11 mouse cellular contexts compared by ENCODE assay signal in the genomic region with DNA sequence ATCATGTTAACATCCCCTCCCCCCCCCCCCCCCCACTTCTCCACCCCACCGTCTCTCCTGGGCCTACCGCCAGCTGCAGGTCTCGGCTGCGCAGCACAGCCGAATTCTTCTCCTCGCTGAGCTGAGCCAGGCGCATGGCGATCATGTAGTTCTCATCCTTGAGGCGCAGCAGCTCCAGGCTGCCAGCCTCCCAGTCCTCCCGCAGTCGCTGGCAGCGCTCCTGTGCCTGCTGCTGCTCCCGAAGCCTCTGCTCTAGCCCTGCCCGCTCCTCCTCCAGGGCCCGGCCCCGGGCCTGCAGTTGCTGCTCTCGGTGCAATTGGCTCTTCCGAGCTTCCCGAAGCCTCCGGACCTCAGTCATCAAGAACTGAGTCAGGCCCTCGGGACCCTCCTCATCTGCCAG. TPM values are rescaled to one million over a fixed set of nuclear protein-coding genes. Genes with fewer than 3 reads are reported as not detected.
DNase-seq lines count a peak whose midpoint lies in the region; ATAC-seq lines count a peak whose summit lies in the region.
"Had no signal": no experiment of that assay in that cellular context is flagged by ENCODE, and none has a peak within 500 bp of the region (broad histone marks: within the 10 kb centered on the region; RNA-seq: fewer than 3 reads in every experiment).

No protein-coding gene starts in this region.

- H3K36me3 ChIP-seq in forebrain, embryonic 13.5 days (ENCODE audit: poor library complexity, severe bottlenecking), result no peaks in the 10 kb centered on the region

- no peak overlapping the region for H3K4me3 ChIP-seq in forebrain, embryonic 13.5 days

- peaks cover 39% of the 10 kb centered on the region for H3K27me3 ChIP-seq in forebrain, embryonic 13.5 days

- no peak overlapping the region for H3K4me2 ChIP-seq in forebrain, embryonic 13.5 days

- intact Hi-C loops in left cerebral cortex, postnatal 36 days (cut with DNase I), result no loop called here

- H3K27ac ChIP-seq in forebrain, embryonic 13.5 days, result no peak overlapping the region
- H3K27ac ChIP-seq: macrophage had no signal

- H3K9me3 ChIP-seq in forebrain, embryonic 13.5 days (replicated peaks), result no peaks in the 10 kb centered on the region

- peak; percentile 41; the same call in 1 of the 2 replicates for ATAC-seq in forebrain, embryonic 13.5 days

- 34% methylated on average over 19 of the region's 21 CpGs for WGBS in forebrain, embryonic 13.5 days

- H3K9ac ChIP-seq in forebrain, embryonic 13.5 days, result no peak overlapping the region

- peak; percentile 59 for DNase-seq in gastrocnemius, postnatal 10 days
- no peak for DNase-seq in gastrocnemius, adult 8-10 months (ENCODE audit: low spot score in 2 of 2)
- DNase-seq in left cerebral cortex, postnatal 36 days (ENCODE audit: low spot score in 2 of 2), result peak; percentile 34 to 37
- DNase-seq in left cerebral cortex, adult 9 months (ENCODE audit: low spot score in 2 of 2), result no peak
- DNase-seq in right cerebral cortex, adult 18-20 months, result peak; percentile 45
- DNase-seq in natural killer cell, adult 2 months (ENCODE audit: low spot score in 2 of 2), result no peak
- no peak for DNase-seq in testis, postnatal 14 days (ENCODE audit: low spot score)
- DNase-seq: liver; thymus, postnatal 4 days had no signal

- H3K4me1 ChIP-seq in forebrain, embryonic 13.5 days, result peaks cover 34% of the 10 kb centered on the region

RNA-seq across cellular contexts. Expression of gene Card10, which starts 3.8 kb away (rescaled TPM):
- 10 to 100 TPM in 1 of 2 experiments, 1 to 10 TPM in 1; 9.3 to 11.3 TPM for total RNA-seq in gastrocnemius, postnatal 10 days (2021)
- 1 to 10 TPM; 3.4 to 6.0 (median 4.4) TPM for total RNA-seq in gastrocnemius, adult 8-10 months (2022)
- 1 to 10 TPM; 3.6 to 4.3 TPM for total RNA-seq in left cerebral cortex, postnatal 36 days (2021)
- polyA plus RNA-seq in forebrain, embryonic 13.5 days (2015; fragmentation: Nextera tagmentation; extraction: Ambion mirVana), result 0.92 and 0.93 TPM in 2 replicates
- polyA plus RNA-seq: macrophage had no signal

RNA-seq across cellular contexts. Expression of gene Mfng, which starts 25.8 kb away (rescaled TPM):
- total RNA-seq in gastrocnemius, postnatal 10 days (2021), result 1 to 10 TPM; 7.9 to 9.5 TPM
- total RNA-seq in gastrocnemius, adult 8-10 months (2022), result 1 to 10 TPM; 2.3 to 3.6 (median 2.7) TPM
- 1 to 10 TPM; 4.9 to 6.0 TPM for total RNA-seq in left cerebral cortex, postnatal 36 days (2021)
- 136 and 138 TPM in 2 replicates for polyA plus RNA-seq in forebrain, embryonic 13.5 days (2015; fragmentation: Nextera tagmentation; extraction: Ambion mirVana)

RNA-seq across cellular contexts. Expression of gene Cdc42ep1, which starts 43.4 kb away (rescaled TPM):
- total RNA-seq in gastrocnemius, postnatal 10 days (2021), result 10 to 100 TPM; 26.3 to 35.0 TPM
- total RNA-seq in gastrocnemius, adult 8-10 months (2022), result 1 to 10 TPM; 4.1 to 7.3 (median 6.2) TPM
- total RNA-seq in left cerebral cortex, postnatal 36 days (2021), result 10 to 100 TPM; 14.4 to 16.5 TPM
- polyA plus RNA-seq in forebrain, embryonic 13.5 days (2015; fragmentation: Nextera tagmentation; extraction: Ambion mirVana), result 5.0 and 5.5 TPM in 2 replicates
- polyA plus RNA-seq: macrophage had no signal

RNA-seq across cellular contexts. Expression of gene Lgals2, which starts 56.3 kb away (rescaled TPM):
- not detected for total RNA-seq in gastrocnemius, postnatal 10 days (2021)
- total RNA-seq in gastrocnemius, adult 8-10 months (2022), result not detected
- not detected for total RNA-seq in left cerebral cortex, postnatal 36 days (2021)
- not detected in 2 replicates for polyA plus RNA-seq in forebrain, embryonic 13.5 days (2015; fragmentation: Nextera tagmentation; extraction: Ambion mirVana)
- polyA plus RNA-seq: macrophage had no signal

Comparison
In these comparisons a context has a peak if more than half of its experiments do, and no peak if none do; other contexts are left out.
1. DNase-seq: peak in gastrocnemius, postnatal 10 days (single experiment), left cerebral cortex, postnatal 36 days (2 of 2) and right cerebral cortex, adult 18-20 months (single experiment); none in gastrocnemius, adult 8-10 months (0 of 2), left cerebral cortex, adult 9 months (0 of 2), natural killer cell, adult 2 months (0 of 2) and testis, postnatal 14 days (single experiment).